Mouse (Mus musculus) neural tube, embryonic 15.5 days (tissue): ENCODE measurements around the gene Ano6. TPM values are rescaled to one million over a fixed set of nuclear protein-coding genes. Genes with fewer than 3 reads are reported as not detected.
A peak's percentile ranks its signal among the peaks of the same experiment; 100 is the strongest.

Source experiments
- ATAC-seq: fragments of 200-750 bp; cut with Nextera tagmentation; 2 replicates; pipeline ENCODE4 v1.8.0; 2017; ENCODE audit warnings: mild to moderate bottlenecking, moderate TSS enrichment, moderate library complexity; ENCODE audit not compliant: low FRiP score
- H3K27ac ChIP-seq: fragments of 300-500 bp; sonication (generic); replicated peaks from 2 replicates; pipeline ENCODE4 v1.5.1; 2015; ENCODE audit warnings: mild to moderate bottlenecking, inconsistent platforms
- H3K27me3 ChIP-seq: fragments of 300-500 bp; sonication (generic); replicated peaks from 2 replicates; pipeline ENCODE4 v1.6.1; 2015; ENCODE audit warnings: inconsistent platforms
- H3K36me3 ChIP-seq: fragments of 300-500 bp; sonication (generic); 2 replicates; pipeline ENCODE4 v1.6.1; 2015; ENCODE audit warnings: inconsistent platforms
- H3K4me1 ChIP-seq: fragments of 300-500 bp; sonication (generic); 2 replicates; pipeline ENCODE4 v1.6.1; 2015; ENCODE audit warnings: inconsistent platforms
- H3K4me2 ChIP-seq: fragments of 300-500 bp; sonication (generic); 2 replicates; pipeline ENCODE4 v1.6.1; 2015; ENCODE audit warnings: inconsistent platforms, mild to moderate bottlenecking, moderate library complexity
- H3K4me3 ChIP-seq: fragments of 300-500 bp; sonication (generic); replicated peaks from 2 replicates; pipeline ENCODE4 v1.5.1; 2015; ENCODE audit warnings: mild to moderate bottlenecking, inconsistent platforms
- H3K9ac ChIP-seq: fragments of 300-500 bp; sonication (generic); replicated peaks from 2 replicates; pipeline ENCODE4 v1.6.1; 2015; ENCODE audit warnings: mild to moderate bottlenecking, inconsistent platforms
- H3K9me3 ChIP-seq: fragments of 300-500 bp; sonication (generic); replicated peaks from 2 replicates; pipeline ENCODE4 v1.6.1; 2016; ENCODE audit warnings: inconsistent platforms
- WGBS: fragments of 180-500 bp; shearing (Covaris S2); methylation state at CpG from one replicate; pipeline ENCODE4 v1.1.7; 2015; ENCODE audit warnings: mixed read lengths; 5-methylcytosine and 5-hydroxymethylcytosine counted together
- polyA plus RNA-seq: library from polyadenylated mRNA; unstranded; fragments of >200 nt; fragmentation: Nextera tagmentation; extraction: Ambion mirVana; gene quantifications from 2 replicates; pipeline ENCODE4 v1.2.1, GENCODE M21; 2015

The Ano6 gene
- polyA plus RNA-seq, 1 experiment from 2014 or later = 27.0 TPM

- no peaks in the 10 kb centered on the region for H3K36me3 ChIP-seq
- H3K4me2 ChIP-seq = no peak overlapping the region
- H3K4me1 ChIP-seq = 0 out of 2 replicates have a peak, but pooled peaks cover 5% of the 10 kb centered on the region
- H3K9ac ChIP-seq = no peak overlapping the region
- no peaks in the 10 kb centered on the region for H3K9me3 ChIP-seq
- H3K4me3 ChIP-seq = no peak overlapping the region
- H3K27ac ChIP-seq = no peak overlapping the region
- no peaks in the 10 kb centered on the region for H3K27me3 ChIP-seq
- 50% methylated on average over 10 of the region's 10 CpGs for WGBS
- no peak for ATAC-seq
Observed at GRCm38 (mm10) chr15:95757169-95757568, 33.5 kb upstream of the Ano6 start.

- Histone ChIP-seq H3K36me3 (no peaks in the 10 kb centered on the region), H3K27ac (no peak overlapping the region), H3K9me3 (no peaks in the 10 kb centered on the region), H3K9ac (no peak overlapping the region), H3K4me3 (no peak overlapping the region), H3K4me1 (0 out of 2 replicates have a peak, but pooled peaks cover 5% of the 10 kb centered on the region), H3K4me2 (no peak overlapping the region), H3K27me3 (no peaks in the 10 kb centered on the region)
- WGBS = 79% methylated on average over 5 of the region's 5 CpGs
- ATAC-seq = no peak
Observed at GRCm38 (mm10) chr15:95758069-95758468, 32.6 kb upstream of the Ano6 start.

GRCm38 (mm10) chr15:95758696-95759434 is 31.8 kb upstream of the Ano6 start:
- Histone ChIP-seq H3K4me3 (no peak overlapping the region), H3K36me3 (no peaks in the 10 kb centered on the region), H3K27ac (no peak overlapping the region), H3K4me2 (no peak overlapping the region), H3K9ac (no peak overlapping the region), H3K27me3 (no peaks in the 10 kb centered on the region), H3K4me1 (0 out of 2 replicates have a peak, but pooled peaks cover 5% of the 10 kb centered on the region), H3K9me3 (no peaks in the 10 kb centered on the region)
- 88% methylated on average over 12 of the region's 12 CpGs for WGBS
- ATAC-seq = no peak

GRCm38 (mm10) chr15:95759857-95760256 is 30.8 kb upstream of the Ano6 start:
- WGBS = 84% methylated on average over 6 of the region's 6 CpGs
- Histone ChIP-seq H3K4me3 (no peak overlapping the region), H3K36me3 (no peaks in the 10 kb centered on the region), H3K27me3 (no peaks in the 10 kb centered on the region), H3K4me2 (no peak overlapping the region), H3K4me1 (0 out of 2 replicates have a peak, but pooled peaks cover 5% of the 10 kb centered on the region), H3K9ac (no peak overlapping the region), H3K27ac (no peak overlapping the region), H3K9me3 (no peaks in the 10 kb centered on the region)
- no peak for ATAC-seq

GRCm38 (mm10) chr15:95761420-95761819 is 29.2 kb upstream of the Ano6 start:
- no peak overlapping the region for H3K4me3 ChIP-seq
- 0 out of 2 replicates have a peak, but pooled peaks cover 5% of the 10 kb centered on the region for H3K4me1 ChIP-seq
- no peak overlapping the region for H3K27ac ChIP-seq
- 79% methylated on average over 7 of the region's 7 CpGs for WGBS
- no peaks in the 10 kb centered on the region for H3K36me3 ChIP-seq
- no peaks in the 10 kb centered on the region for H3K27me3 ChIP-seq
- H3K9me3 ChIP-seq = no peaks in the 10 kb centered on the region
- ATAC-seq = no peak
- H3K4me2 ChIP-seq = no peak overlapping the region
- H3K9ac ChIP-seq = no peak overlapping the region

GRCm38 (mm10) chr15:95762661-95763303 is 27.9 kb upstream of the Ano6 start:
- Histone ChIP-seq H3K4me3 (no peak overlapping the region), H3K27me3 (no peaks in the 10 kb centered on the region), H3K36me3 (no peaks in the 10 kb centered on the region), H3K9me3 (no peaks in the 10 kb centered on the region), H3K9ac (no peak overlapping the region), H3K4me2 (no peak overlapping the region), H3K4me1 (no peaks in the 10 kb centered on the region), H3K27ac (no peak overlapping the region)
- WGBS = 37% methylated on average over 12 of the region's 12 CpGs
- peak; percentile 55; the same call in 1 of the 2 replicates for ATAC-seq

- Histone ChIP-seq H3K4me3 (no peak overlapping the region), H3K9me3 (no peaks in the 10 kb centered on the region), H3K4me1 (no peaks in the 10 kb centered on the region), H3K36me3 (no peaks in the 10 kb centered on the region), H3K27me3 (no peaks in the 10 kb centered on the region), H3K4me2 (no peak overlapping the region), H3K9ac (no peak overlapping the region), H3K27ac (no peak overlapping the region)
- 55% methylated on average over 6 of the region's 6 CpGs for WGBS
- no peak for ATAC-seq
Observed at GRCm38 (mm10) chr15:95763464-95763863, 27.2 kb upstream of the Ano6 start.

GRCm38 (mm10) chr15:95765271-95765670 is 25.4 kb upstream of the Ano6 start:
- WGBS = 79% methylated on average over 8 of the region's 8 CpGs

GRCm38 (mm10) chr15:95765936-95766335 is 24.7 kb upstream of the Ano6 start:
- no peak overlapping the region for H3K9ac ChIP-seq
- H3K9me3 ChIP-seq = no peaks in the 10 kb centered on the region
- H3K4me3 ChIP-seq = no peak overlapping the region
- H3K27ac ChIP-seq = no peak overlapping the region
- H3K36me3 ChIP-seq = no peaks in the 10 kb centered on the region
- WGBS = 85% methylated on average over 6 of the region's 6 CpGs
- ATAC-seq = no peak
- H3K27me3 ChIP-seq = no peaks in the 10 kb centered on the region
- no peak overlapping the region for H3K4me2 ChIP-seq
- H3K4me1 ChIP-seq = no peaks in the 10 kb centered on the region

More at GRCm38 (mm10) chr15:95765271-95765670, 25.4 kb upstream of the Ano6 start:
- Histone ChIP-seq H3K9ac (no peak overlapping the region), H3K4me3 (no peak overlapping the region), H3K27me3 (no peaks in the 10 kb centered on the region), H3K4me2 (no peak overlapping the region), H3K36me3 (no peaks in the 10 kb centered on the region), H3K27ac (no peak overlapping the region), H3K9me3 (no peaks in the 10 kb centered on the region), H3K4me1 (no peaks in the 10 kb centered on the region)
- ATAC-seq = no peak

- WGBS = 76% methylated on average over 7 of the region's 7 CpGs
- Histone ChIP-seq H3K4me3 (no peak overlapping the region), H3K27me3 (no peaks in the 10 kb centered on the region), H3K4me1 (no peaks in the 10 kb centered on the region), H3K27ac (no peak overlapping the region), H3K9ac (no peak overlapping the region), H3K36me3 (no peaks in the 10 kb centered on the region), H3K9me3 (no peaks in the 10 kb centered on the region), H3K4me2 (no peak overlapping the region)
- ATAC-seq = no peak
Observed at GRCm38 (mm10) chr15:95767825-95768224, 22.8 kb upstream of the Ano6 start.

- Histone ChIP-seq H3K36me3 (no peaks in the 10 kb centered on the region), H3K4me2 (no peak overlapping the region), H3K4me1 (no peaks in the 10 kb centered on the region), H3K9ac (no peak overlapping the region), H3K4me3 (no peak overlapping the region), H3K27ac (no peak overlapping the region), H3K27me3 (no peaks in the 10 kb centered on the region), H3K9me3 (no peaks in the 10 kb centered on the region)
- WGBS = 90% methylated on average over 5 of the region's 5 CpGs
- no peak for ATAC-seq
Observed at GRCm38 (mm10) chr15:95768703-95769102, 21.9 kb upstream of the Ano6 start.

GRCm38 (mm10) chr15:95769576-95769975 is 21.1 kb upstream of the Ano6 start:
- H3K9me3 ChIP-seq = no peaks in the 10 kb centered on the region
- H3K27ac ChIP-seq = no peak overlapping the region
- 82% methylated on average over 4 of the region's 4 CpGs for WGBS
- H3K36me3 ChIP-seq = no peaks in the 10 kb centered on the region
- H3K4me2 ChIP-seq = no peak overlapping the region
- H3K4me1 ChIP-seq = no peaks in the 10 kb centered on the region
- H3K9ac ChIP-seq = no peak overlapping the region
- ATAC-seq = no peak
- no peaks in the 10 kb centered on the region for H3K27me3 ChIP-seq
- no peak overlapping the region for H3K4me3 ChIP-seq
